Mouse (Mus musculus) telencephalon, adult 2 months (tissue): Measurements from ENCODE around the gene Slc35b2.

Source experiments
- DNase-seq: peaks from one replicate; pipeline ENCODE4 v3.0.0-alpha.2; 2011; ENCODE audit warnings: low read depth, low spot score

Gene Slc35b2

GRCm38 (mm10) chr17:45599446-45600242, 36.0 kb downstream of the Slc35b2 start, which contains the start of gene Slc29a1:
Gene Slc29a1, minus strand, starts transcription at chr17:45599606.
- DNase-seq = no peak

- DNase-seq = no peak
Measured at GRCm38 (mm10) chr17:45600267-45600666, 36.6 kb downstream of the Slc35b2 start.

DNA sequence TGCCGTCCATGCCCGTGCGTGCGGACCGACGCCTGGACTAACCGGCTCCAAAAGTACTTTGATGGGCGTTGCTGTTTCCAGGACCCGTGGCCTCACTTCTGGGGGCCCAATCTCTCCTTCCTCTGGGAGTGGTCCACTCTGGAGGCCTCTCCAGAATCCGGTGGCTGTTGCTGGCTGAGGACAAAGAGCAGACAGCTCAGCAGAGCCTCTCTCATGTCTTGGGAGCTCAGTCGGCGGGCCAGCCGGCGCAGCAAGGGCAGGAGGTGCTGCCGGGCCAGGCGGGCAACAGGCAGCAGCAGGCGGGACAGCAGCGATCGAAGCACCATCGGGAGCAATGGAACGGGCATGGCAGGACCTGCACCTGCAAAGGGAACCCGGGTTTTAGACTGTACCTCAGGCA, 37.7 kb downstream of the Slc35b2 start:
- DNase-seq = no peak

- DNase-seq = no peak
Measured at GRCm38 (mm10) chr17:45601877-45602304, 38.2 kb downstream of the Slc35b2 start, which contains the start of gene Mymx. Gene Mymx, minus strand, starts transcription at chr17:45602102.

DNA sequence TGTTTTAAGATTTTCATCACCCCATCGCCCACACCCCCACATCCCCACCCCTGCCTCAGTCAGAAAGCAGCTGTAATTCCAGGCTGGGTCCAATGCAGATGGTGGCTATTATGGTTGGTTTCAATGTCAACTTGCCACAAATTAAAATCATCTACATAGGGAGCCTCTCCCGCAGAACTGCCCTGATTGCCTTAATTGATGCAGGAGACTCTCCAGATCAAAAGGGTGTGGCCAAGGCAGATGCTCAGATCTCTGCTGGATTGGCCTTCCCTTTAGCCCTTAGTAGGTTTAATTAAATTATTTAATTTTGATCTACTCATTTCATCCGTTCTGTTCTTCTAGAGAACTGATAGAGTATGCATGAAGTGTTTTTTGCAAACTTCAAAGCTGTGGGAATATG, 39.3 kb downstream of the Slc35b2 start:
- no peak for DNase-seq

GRCm38 (mm10) chr17:45606992-45607879, 43.6 kb downstream of the Slc35b2 start:
- no peak for DNase-seq

- no peak for DNase-seq
Measured at GRCm38 (mm10) chr17:45608396-45608795, 44.7 kb downstream of the Slc35b2 start.

- DNase-seq = no peak
Measured at GRCm38 (mm10) chr17:45610144-45610866, 46.6 kb downstream of the Slc35b2 start.

- no peak for DNase-seq
Measured at GRCm38 (mm10) chr17:45612008-45612407, 48.3 kb downstream of the Slc35b2 start.

GRCm38 (mm10) chr17:45612921-45613320, 49.2 kb downstream of the Slc35b2 start:
- DNase-seq = no peak

DNA sequence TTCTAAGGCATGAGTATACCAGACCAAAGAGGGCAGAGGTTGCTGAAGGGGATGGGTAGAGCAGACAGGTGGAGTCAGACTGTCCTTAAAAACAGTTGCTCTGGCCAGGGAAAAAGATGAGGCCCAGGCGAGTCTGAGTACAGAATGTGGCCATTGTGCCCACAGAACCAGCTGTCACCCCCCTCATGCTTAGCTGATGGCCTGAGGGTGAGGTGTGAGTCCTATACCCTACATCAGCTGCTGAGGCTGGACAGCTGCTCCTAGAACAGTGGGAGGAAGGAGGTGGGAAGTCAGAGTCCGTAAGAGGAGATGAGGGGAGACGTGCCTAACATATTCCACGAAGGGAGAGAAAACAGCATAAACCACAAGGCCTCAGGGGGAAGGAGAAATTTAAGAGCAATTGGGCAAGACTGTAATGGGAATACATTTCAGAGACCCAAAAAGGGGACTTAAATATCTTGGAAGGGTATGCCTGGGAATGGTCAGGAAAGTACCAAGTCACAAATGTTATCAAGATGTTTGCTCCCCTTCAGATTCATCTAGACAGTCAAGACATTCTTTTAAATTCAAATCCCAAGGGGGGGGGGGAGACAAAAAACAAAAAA, 52.5 kb downstream of the Slc35b2 start:
- DNase-seq = no peak

DNA sequence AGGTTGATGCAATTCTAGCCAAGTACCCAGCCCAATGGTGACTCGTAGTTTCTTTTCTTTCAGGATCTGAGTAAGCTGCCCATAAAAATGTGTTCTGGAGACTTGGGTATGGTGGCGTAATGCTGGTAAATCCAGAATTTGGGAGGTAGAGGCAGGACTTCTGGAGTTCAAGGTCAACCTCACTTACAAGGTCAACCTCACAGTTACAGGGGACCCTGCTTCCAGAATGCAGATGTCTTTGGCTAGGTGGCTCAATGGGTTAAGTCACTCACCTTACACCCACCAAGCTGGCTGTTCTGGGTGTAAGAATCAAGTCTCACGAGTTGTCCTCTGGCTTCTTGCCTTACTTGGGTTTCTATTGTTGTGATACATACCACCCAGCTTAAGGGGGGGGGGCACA, 53.0 kb downstream of the Slc35b2 start:
- DNase-seq = no peak
